Comparison of ENCODE assay signal across 8 mouse cellular contexts in genomic region chr19:45782315-45783001, GRCm38 (mm10). TPM values are rescaled to one million over a fixed set of nuclear protein-coding genes. Genes with fewer than 3 reads are reported as not detected.
A peak's percentile ranks its signal among the peaks of the same experiment; 100 is the strongest.
DNase-seq lines count a peak whose midpoint lies in the region; ATAC-seq and TF ChIP-seq lines count a peak whose summit lies in the region.

No protein-coding gene starts in this region.

- H3K9ac ChIP-seq in embryonic facial prominence, embryonic 15.5 days = peak overlapping the region; percentile 100
- H3K9ac ChIP-seq in heart, embryonic 11.5 days (ENCODE audit: low read depth, low read length) = peak overlapping the region; percentile 97
- H3K9ac ChIP-seq in kidney, embryonic 15.5 days = peak overlapping the region; percentile 99
- H3K9ac ChIP-seq in limb, embryonic 15.5 days = peak overlapping the region; percentile 91
- H3K9ac ChIP-seq in midbrain, postnatal 0 days (replicated peaks; ENCODE audit: low read length, poor library complexity, severe bottlenecking) = peak overlapping the region; percentile 96

- no peaks in the 10 kb centered on the region for H3K9me3 ChIP-seq in embryonic facial prominence, embryonic 15.5 days (replicated peaks)
- no peaks in the 10 kb centered on the region for H3K9me3 ChIP-seq in heart, embryonic 11.5 days (replicated peaks; ENCODE audit: control insufficient read depth, low read length)
- no peaks in the 10 kb centered on the region for H3K9me3 ChIP-seq in kidney, embryonic 15.5 days (replicated peaks)
- no peaks in the 10 kb centered on the region for H3K9me3 ChIP-seq in limb, embryonic 15.5 days
- no peaks in the 10 kb centered on the region for H3K9me3 ChIP-seq in midbrain, postnatal 0 days (ENCODE audit: low read length)

- WGBS in embryonic facial prominence, embryonic 15.5 days = under 1% methylated on average over 36 of the region's 36 CpGs
- under 1% methylated on average over 32 of the region's 36 CpGs for WGBS in heart, embryonic 11.5 days (ENCODE audit: insufficient replicate concordance)
- WGBS in kidney, embryonic 15.5 days = under 1% methylated on average over 36 of the region's 36 CpGs
- under 1% methylated on average over 34 of the region's 36 CpGs for WGBS in limb, embryonic 15.5 days
- WGBS in midbrain, postnatal 0 days = under 1% methylated on average over 34 of the region's 36 CpGs

- H3K27me3 ChIP-seq in embryonic facial prominence, embryonic 15.5 days = no peaks in the 10 kb centered on the region
- no peaks in the 10 kb centered on the region for H3K27me3 ChIP-seq in heart, embryonic 11.5 days (ENCODE audit: control insufficient read depth, insufficient read depth, low read length)
- no peaks in the 10 kb centered on the region for H3K27me3 ChIP-seq in kidney, embryonic 15.5 days
- H3K27me3 ChIP-seq in limb, embryonic 15.5 days = no peaks in the 10 kb centered on the region
- H3K27me3 ChIP-seq in midbrain, postnatal 0 days (ENCODE audit: insufficient read depth, low read length) = no peaks in the 10 kb centered on the region

- TF ChIP-seq CTCF in bone marrow macrophage, adult 2 months (IDR thresholded peaks at IDR 0.05; ENCODE audit: low read depth, low read length) = no peak
- 0 out of 2 replicates have a peak, but pooled peaks have one; percentile 1 for TF ChIP-seq CTCF in midbrain, postnatal 0 days (IDR thresholded peaks at IDR 0.05)

- peak; percentile 85 for DNase-seq in A20 (ENCODE audit: low read depth, low spot score)
- peak; percentile 66 for DNase-seq in midbrain, postnatal 0 days (ENCODE audit: low spot score)
- DNase-seq in spleen, postnatal 36 days (ENCODE audit: low spot score in 2 of 2) = peak; percentile 68 to 74

- H3K27ac ChIP-seq in bone marrow macrophage, adult 2 months (ENCODE audit: insufficient read depth, low read depth, low read length) = peak overlapping the region; percentile 87
- H3K27ac ChIP-seq in embryonic facial prominence, embryonic 15.5 days (replicated peaks) = peak overlapping the region; percentile 98
- peak overlapping the region; percentile 95 for H3K27ac ChIP-seq in heart, embryonic 11.5 days (ENCODE audit: low read depth, low read length)
- H3K27ac ChIP-seq in kidney, embryonic 15.5 days = peak overlapping the region; percentile 98
- H3K27ac ChIP-seq in limb, embryonic 15.5 days = peak overlapping the region; percentile 97
- H3K27ac ChIP-seq in midbrain, postnatal 0 days (ENCODE audit: low read depth, low read length) = peak overlapping the region; percentile 99

- H3K4me1 ChIP-seq in bone marrow macrophage, adult 2 months (ENCODE audit: control insufficient read depth, insufficient read depth, low read length) = peaks cover 23% of the 10 kb centered on the region
- peaks cover 24% of the 10 kb centered on the region for H3K4me1 ChIP-seq in embryonic facial prominence, embryonic 15.5 days
- H3K4me1 ChIP-seq in heart, embryonic 11.5 days (ENCODE audit: control insufficient read depth, insufficient read depth, low read length) = peaks cover 16% of the 10 kb centered on the region
- H3K4me1 ChIP-seq in kidney, embryonic 15.5 days = peaks cover 35% of the 10 kb centered on the region
- peaks cover 23% of the 10 kb centered on the region for H3K4me1 ChIP-seq in limb, embryonic 15.5 days
- peaks cover 12% of the 10 kb centered on the region; the same call in 1 of the 2 replicates for H3K4me1 ChIP-seq in midbrain, postnatal 0 days (ENCODE audit: insufficient read depth, low read length)

- peaks cover 22% of the 10 kb centered on the region for H3K36me3 ChIP-seq in embryonic facial prominence, embryonic 15.5 days
- peaks cover 9% of the 10 kb centered on the region for H3K36me3 ChIP-seq in heart, embryonic 11.5 days (ENCODE audit: control insufficient read depth, insufficient read depth, low read length)
- H3K36me3 ChIP-seq in kidney, embryonic 15.5 days = peaks cover 40% of the 10 kb centered on the region
- peaks cover 21% of the 10 kb centered on the region for H3K36me3 ChIP-seq in limb, embryonic 15.5 days
- H3K36me3 ChIP-seq in midbrain, postnatal 0 days (ENCODE audit: insufficient read depth, low read length) = 0 out of 2 replicates have a peak, but pooled peaks cover 10% of the 10 kb centered on the region

- H3K4me3 ChIP-seq in bone marrow macrophage, adult 2 months (ENCODE audit: insufficient read depth, low read length) = peak overlapping the region; percentile 67
- peak overlapping the region; percentile 93 for H3K4me3 ChIP-seq in embryonic facial prominence, embryonic 15.5 days (replicated peaks)
- H3K4me3 ChIP-seq in heart, embryonic 11.5 days (ENCODE audit: low read depth, low read length) = peak overlapping the region; percentile 90
- H3K4me3 ChIP-seq in kidney, embryonic 15.5 days (replicated peaks) = peak overlapping the region; percentile 100
- peak overlapping the region; percentile 79 for H3K4me3 ChIP-seq in limb, embryonic 15.5 days
- H3K4me3 ChIP-seq in midbrain, postnatal 0 days (ENCODE audit: low read depth, low read length) = peak overlapping the region; percentile 81

- ATAC-seq in embryonic facial prominence, embryonic 15.5 days (ENCODE audit: insufficient number of reproducible peaks, low FRiP score, low TSS enrichment, low read depth) = peak; percentile 12
- peak; percentile 50 for ATAC-seq in heart, embryonic 11.5 days (replicated peaks; ENCODE audit: insufficient number of reproducible peaks, low FRiP score, low TSS enrichment)
- peak; percentile 63 for ATAC-seq in kidney, embryonic 15.5 days (replicated peaks; ENCODE audit: low FRiP score)
- ATAC-seq in limb, embryonic 15.5 days (ENCODE audit: insufficient number of reproducible peaks, low FRiP score, low TSS enrichment, low read depth) = no peak
- ATAC-seq in midbrain, postnatal 0 days (ENCODE audit: low FRiP score) = peak; percentile 39

- H3K4me2 ChIP-seq in embryonic facial prominence, embryonic 15.5 days (replicated peaks) = peak overlapping the region; percentile 60
- H3K4me2 ChIP-seq in heart, embryonic 11.5 days = peak overlapping the region; percentile 68
- peak overlapping the region; percentile 72 for H3K4me2 ChIP-seq in kidney, embryonic 15.5 days
- peak overlapping the region; percentile 60 for H3K4me2 ChIP-seq in limb, embryonic 15.5 days
- peak overlapping the region; percentile 60 for H3K4me2 ChIP-seq in midbrain, postnatal 0 days (ENCODE audit: low read depth, low read length, poor library complexity, severe bottlenecking)

- no peak for TF ChIP-seq POLR2A in bone marrow macrophage, adult 2 months (IDR thresholded peaks at IDR 0.05; ENCODE audit: borderline replicate concordance, low read depth, low read length)

RNA-seq across cellular contexts. Expression of gene Mgea5, which starts 1.2 kb away (rescaled TPM):
- polyA plus RNA-seq in bone marrow macrophage, adult 2 months (2012; ENCODE audit: insufficient read depth, insufficient read length, missing spikeins) = 84.9 and 93.8 TPM in 2 replicates
- 53.0 and 55.9 TPM in 2 replicates for polyA plus RNA-seq in embryonic facial prominence, embryonic 15.5 days (2015; fragmentation: Nextera tagmentation; extraction: Ambion mirVana)
- polyA plus RNA-seq in heart, embryonic 11.5 days (2014; fragmentation: Nextera tagmentation; extraction: Ambion mirVana) = 40.2 and 48.3 TPM in 2 replicates
- polyA plus RNA-seq in kidney, embryonic 15.5 days (2015; fragmentation: Nextera tagmentation; extraction: Ambion mirVana) = 47.4 and 53.3 TPM in 2 replicates
- 40.5 and 47.3 TPM in 2 replicates for polyA plus RNA-seq in limb, embryonic 15.5 days (2015; fragmentation: Nextera tagmentation; extraction: Ambion mirVana)
- total RNA-seq in midbrain, postnatal 0 days (2014; rRNA removed) = 145 and 210 TPM in 2 replicates
- 55.9 and 78.2 TPM in 2 replicates for polyA plus RNA-seq in midbrain, postnatal 0 days (2015; fragmentation: Nextera tagmentation; extraction: Ambion mirVana)

RNA-seq across cellular contexts. Expression of gene Npm3, which starts 33.1 kb away (rescaled TPM):
- polyA plus RNA-seq in bone marrow macrophage, adult 2 months (2012; ENCODE audit: insufficient read depth, insufficient read length, missing spikeins) = 24.7 and 34.9 TPM in 2 replicates
- 17.0 and 17.9 TPM in 2 replicates for polyA plus RNA-seq in embryonic facial prominence, embryonic 15.5 days (2015; fragmentation: Nextera tagmentation; extraction: Ambion mirVana)
- polyA plus RNA-seq in heart, embryonic 11.5 days (2014; fragmentation: Nextera tagmentation; extraction: Ambion mirVana) = 11.4 and 13.6 TPM in 2 replicates
- 20.8 and 28.5 TPM in 2 replicates for polyA plus RNA-seq in kidney, embryonic 15.5 days (2015; fragmentation: Nextera tagmentation; extraction: Ambion mirVana)
- polyA plus RNA-seq in limb, embryonic 15.5 days (2015; fragmentation: Nextera tagmentation; extraction: Ambion mirVana) = 12.4 and 20.6 TPM in 2 replicates
- 26.1 and 40.2 TPM in 2 replicates for total RNA-seq in midbrain, postnatal 0 days (2014; rRNA removed)
- polyA plus RNA-seq in midbrain, postnatal 0 days (2015; fragmentation: Nextera tagmentation; extraction: Ambion mirVana) = 5.6 and 6.5 TPM in 2 replicates

RNA-seq across cellular contexts. Expression of gene Kcnip2, which starts 33.4 kb away (rescaled TPM):
- not detected in 2 replicates for polyA plus RNA-seq in bone marrow macrophage, adult 2 months (2012; ENCODE audit: insufficient read depth, insufficient read length, missing spikeins)
- 2.1 and 2.5 TPM in 2 replicates for polyA plus RNA-seq in embryonic facial prominence, embryonic 15.5 days (2015; fragmentation: Nextera tagmentation; extraction: Ambion mirVana)
- polyA plus RNA-seq in heart, embryonic 11.5 days (2014; fragmentation: Nextera tagmentation; extraction: Ambion mirVana) = 0.45 and 0.66 TPM in 2 replicates
- 2.2 and 2.3 TPM in 2 replicates for polyA plus RNA-seq in kidney, embryonic 15.5 days (2015; fragmentation: Nextera tagmentation; extraction: Ambion mirVana)
- polyA plus RNA-seq in limb, embryonic 15.5 days (2015; fragmentation: Nextera tagmentation; extraction: Ambion mirVana) = 0.65 and 0.69 TPM in 2 replicates
- 13.7 and 21.2 TPM in 2 replicates for total RNA-seq in midbrain, postnatal 0 days (2014; rRNA removed)
- 12.0 and 14.2 TPM in 2 replicates for polyA plus RNA-seq in midbrain, postnatal 0 days (2015; fragmentation: Nextera tagmentation; extraction: Ambion mirVana)

RNA-seq across cellular contexts. Expression of gene Fgf8, which starts 39.7 kb away (rescaled TPM):
- polyA plus RNA-seq in bone marrow macrophage, adult 2 months (2012; ENCODE audit: insufficient read depth, insufficient read length, missing spikeins) = not detected in 2 replicates
- polyA plus RNA-seq in embryonic facial prominence, embryonic 15.5 days (2015; fragmentation: Nextera tagmentation; extraction: Ambion mirVana) = 0.15 and 0.21 TPM in 2 replicates
- polyA plus RNA-seq in heart, embryonic 11.5 days (2014; fragmentation: Nextera tagmentation; extraction: Ambion mirVana) = 0.66 and 0.73 TPM in 2 replicates
- 17.8 and 20.3 TPM in 2 replicates for polyA plus RNA-seq in kidney, embryonic 15.5 days (2015; fragmentation: Nextera tagmentation; extraction: Ambion mirVana)
- polyA plus RNA-seq in limb, embryonic 15.5 days (2015; fragmentation: Nextera tagmentation; extraction: Ambion mirVana) = 0.31 and 0.51 TPM in 2 replicates
- total RNA-seq in midbrain, postnatal 0 days (2014; rRNA removed) = 1.3 TPM in 1 of 2 replicates, not detected in the other
- polyA plus RNA-seq in midbrain, postnatal 0 days (2015; fragmentation: Nextera tagmentation; extraction: Ambion mirVana) = not detected in 2 replicates
